Mouse (Mus musculus) fat pad, adult 2 months (tissue): ENCODE results near the gene Topbp1.

Experiments used
- DNase-seq: peaks from one replicate; pipeline ENCODE4 v3.0.0-alpha.2; 2011; ENCODE audit warnings: low read depth, low spot score; ENCODE audit errors: extremely low read depth

The Topbp1 gene

DNA sequence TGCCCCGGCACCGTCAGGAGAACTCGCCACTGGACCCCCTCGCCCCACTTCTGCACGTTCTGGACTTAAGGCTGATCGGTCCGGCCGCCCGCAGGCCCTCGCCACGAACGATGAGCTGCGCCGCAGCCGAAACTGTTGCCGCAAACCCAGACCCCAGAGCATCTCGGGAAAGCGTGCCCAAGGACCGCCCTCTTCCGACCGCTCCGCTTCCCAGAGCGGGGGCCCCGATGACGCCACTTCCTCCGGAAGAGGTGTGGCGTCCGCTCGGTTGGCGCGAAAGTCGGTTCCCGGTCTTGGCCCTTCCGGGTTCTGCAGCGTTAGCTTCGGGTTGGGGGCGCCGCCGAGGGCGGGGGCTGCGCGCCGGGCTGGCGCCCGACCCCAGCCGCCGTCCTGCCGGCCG, at the start of gene Topbp1, which contains the start of gene 1300017J02Rik:
Topbp1 (plus strand) TSS at position 289 of the 400 bp plus-strand sequence.
1300017J02Rik (minus strand) TSS at position 156 of the 400 bp plus-strand sequence.
- DNase-seq: no peak

- DNase-seq: no peak
These were observed 39.2 kb upstream of the Topbp1 start for GRCm38 (mm10) chr9:103265778-103266177.

- DNase-seq: no peak
These were observed 33.9 kb upstream of the Topbp1 start for GRCm38 (mm10) chr9:103271104-103271503.

DNA sequence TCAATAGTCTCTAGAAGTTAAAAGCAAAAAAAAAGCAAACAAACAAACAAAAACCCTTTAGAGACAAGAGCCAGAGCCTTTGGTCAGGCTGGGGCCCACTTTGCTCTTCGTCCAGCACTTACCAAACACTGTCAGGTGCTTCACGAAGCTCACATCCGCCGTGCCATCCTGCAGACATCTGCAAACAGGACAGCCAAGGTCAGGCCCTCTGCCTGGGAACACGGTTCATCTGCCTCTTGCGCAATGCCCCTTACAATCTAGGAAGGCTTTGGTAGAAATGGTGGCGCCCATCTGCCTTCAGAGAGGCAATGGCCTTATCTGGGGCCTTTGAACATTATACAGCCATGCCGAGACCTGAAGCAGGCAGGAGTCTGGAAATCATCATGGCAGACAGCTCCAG, 30.2 kb upstream of the Topbp1 start:
- DNase-seq: no peak

- no peak for DNase-seq
These were observed 29.3 kb upstream of the Topbp1 start for GRCm38 (mm10) chr9:103275676-103276075.

GRCm38 (mm10) chr9:103276876-103277275, 28.1 kb upstream of the Topbp1 start:
- DNase-seq: no peak

- DNase-seq: no peak
These were observed 18.6 kb upstream of the Topbp1 start for GRCm38 (mm10) chr9:103286396-103286795.

- no peak for DNase-seq
These were observed 18.1 kb upstream of the Topbp1 start for GRCm38 (mm10) chr9:103286901-103287422.

- no peak for DNase-seq
These were observed 17.1 kb upstream of the Topbp1 start for GRCm38 (mm10) chr9:103287840-103288488.

GRCm38 (mm10) chr9:103288489-103289180, 16.4 kb upstream of the Topbp1 start:
- DNase-seq: no peak

DNA sequence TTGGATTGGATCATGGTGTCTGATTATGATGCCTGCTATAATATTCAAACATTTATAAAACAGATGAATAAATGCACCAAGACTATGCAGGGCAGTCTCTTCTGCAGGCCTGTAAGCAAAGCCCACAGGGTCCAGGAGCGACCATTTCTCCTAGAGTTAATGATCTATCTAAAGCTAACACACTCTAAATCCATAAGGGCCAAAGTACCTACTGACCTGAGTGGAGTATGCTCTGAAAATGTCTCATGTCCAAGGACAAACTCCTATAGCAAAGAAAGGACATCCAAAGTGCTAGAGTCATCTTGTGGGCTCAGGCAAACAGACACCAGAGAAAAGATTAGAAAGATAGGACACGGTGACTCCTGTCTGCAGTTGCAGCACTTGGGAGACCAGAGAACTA, 10.5 kb upstream of the Topbp1 start:
- DNase-seq: no peak

DNA sequence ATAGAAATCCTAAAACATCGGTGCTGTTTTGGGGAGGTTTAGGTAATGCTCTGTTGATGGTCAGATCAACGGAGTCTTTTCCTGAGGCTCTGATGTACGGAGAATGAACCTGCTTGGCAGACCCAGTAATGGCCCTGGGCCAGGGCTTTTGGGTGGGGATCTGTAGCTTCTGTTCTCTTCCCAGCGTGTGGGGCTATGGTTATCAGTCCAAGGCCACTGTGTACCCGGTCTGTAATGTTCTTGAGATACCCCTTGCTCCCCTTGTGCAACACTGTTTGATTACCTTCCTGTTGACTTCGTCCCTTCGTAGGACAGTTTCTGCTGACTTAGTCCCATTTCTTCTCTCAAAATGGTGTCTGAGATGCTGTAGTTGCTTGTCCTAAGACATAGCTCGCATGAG, 3.9 kb upstream of the Topbp1 start:
- DNase-seq: no peak

GRCm38 (mm10) chr9:103302239-103302638, 2.8 kb upstream of the Topbp1 start:
- no peak for DNase-seq

- no peak for DNase-seq
These were observed 2.3 kb upstream of the Topbp1 start for GRCm38 (mm10) chr9:103302666-103303065.

DNA sequence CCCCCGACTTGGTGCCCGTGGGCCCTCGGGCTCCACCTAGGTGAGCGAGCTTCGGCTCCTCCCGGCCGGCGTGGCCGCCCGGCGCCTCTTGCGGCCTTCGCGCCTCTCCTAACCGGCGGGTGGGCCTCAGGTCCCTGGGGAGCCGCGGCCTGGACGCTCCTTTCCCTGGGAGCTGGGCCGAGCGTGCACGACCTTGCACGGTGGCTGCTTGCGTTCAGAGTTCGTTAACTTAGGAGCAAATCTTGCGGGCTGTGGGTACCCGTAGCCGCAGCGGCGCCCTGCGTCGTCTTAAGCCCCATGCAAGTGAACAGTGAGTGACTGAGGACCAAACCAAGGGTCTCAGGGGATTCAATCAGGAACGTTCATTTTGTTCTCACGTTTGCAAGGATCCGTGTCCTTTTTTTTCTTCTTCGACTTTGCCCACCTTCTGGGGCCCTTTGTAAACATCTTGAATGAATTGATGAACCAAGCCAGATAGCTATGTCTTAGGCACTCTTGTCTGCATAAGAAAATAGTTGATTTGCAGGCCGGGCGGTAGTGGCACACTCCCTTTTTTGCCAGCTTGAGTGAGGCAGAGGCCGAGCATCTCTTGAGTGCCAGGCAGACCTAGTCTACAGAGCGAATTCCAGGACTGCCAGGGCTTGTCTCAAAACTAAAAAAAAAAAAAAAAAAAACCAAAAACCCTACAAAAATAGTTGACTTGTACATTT, 472 bp downstream of the Topbp1 start:
- DNase-seq: no peak

DNA sequence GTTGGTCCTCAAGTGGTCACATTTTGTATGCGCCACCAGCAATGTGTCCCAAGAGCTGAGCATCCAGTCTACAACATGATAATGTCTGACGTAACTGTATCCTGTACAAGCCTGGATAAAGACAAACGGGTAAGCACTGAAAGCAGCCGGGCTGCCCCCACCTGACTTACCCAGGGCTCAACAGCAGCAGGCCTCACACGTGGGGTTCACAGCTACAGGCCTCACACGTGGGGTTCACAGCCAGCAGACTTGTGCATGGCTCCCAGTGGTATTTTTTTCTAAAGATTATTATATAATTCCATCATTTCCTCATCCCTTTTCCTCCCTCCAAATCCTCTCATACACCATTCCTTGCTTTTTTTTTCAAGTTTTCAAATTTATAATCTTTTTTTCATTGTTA, 4.8 kb downstream of the Topbp1 start:
- no peak for DNase-seq

GRCm38 (mm10) chr9:103324678-103325077, 19.7 kb downstream of the Topbp1 start:
- no peak for DNase-seq

DNA sequence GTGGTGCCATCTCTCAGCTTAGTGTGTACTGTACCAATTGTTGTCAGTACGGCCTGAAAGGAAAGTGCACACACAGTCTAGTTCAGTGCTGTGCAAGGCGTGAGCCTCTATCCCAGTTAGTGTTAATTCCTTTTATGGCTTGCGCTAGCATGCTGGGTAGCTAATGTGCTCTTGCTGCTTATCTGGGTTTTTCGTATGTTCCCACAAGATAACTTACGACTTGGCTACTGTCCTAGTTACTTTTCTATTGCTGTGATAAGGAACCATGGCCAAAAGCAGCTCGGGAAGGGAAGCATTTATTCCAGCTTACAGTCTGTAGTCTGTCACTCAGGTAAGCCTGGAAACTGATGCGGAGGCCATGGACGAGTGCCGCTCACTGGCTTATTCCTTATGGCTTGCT, 21.4 kb downstream of the Topbp1 start:
- no peak for DNase-seq

DNA sequence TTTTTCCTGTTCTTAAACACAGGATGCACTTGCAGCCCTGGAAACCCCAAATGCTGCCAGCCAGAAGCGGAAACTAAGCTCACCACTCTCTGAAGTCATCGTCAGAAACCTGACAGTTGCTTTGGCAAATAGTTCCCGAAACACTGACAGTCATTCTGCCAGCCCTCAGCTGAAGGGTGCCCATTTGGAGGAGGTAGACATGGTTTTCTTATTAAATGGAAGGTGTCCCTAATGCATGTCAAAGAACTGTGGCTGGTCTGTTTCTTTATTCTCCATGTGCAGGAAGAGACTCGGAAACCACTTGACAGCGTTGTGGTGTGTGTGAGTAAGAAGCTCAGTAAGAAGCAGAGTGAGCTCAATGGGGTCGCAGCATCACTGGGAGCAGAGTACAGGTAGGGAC, 27.6 kb downstream of the Topbp1 start:
- DNase-seq: no peak

DNA sequence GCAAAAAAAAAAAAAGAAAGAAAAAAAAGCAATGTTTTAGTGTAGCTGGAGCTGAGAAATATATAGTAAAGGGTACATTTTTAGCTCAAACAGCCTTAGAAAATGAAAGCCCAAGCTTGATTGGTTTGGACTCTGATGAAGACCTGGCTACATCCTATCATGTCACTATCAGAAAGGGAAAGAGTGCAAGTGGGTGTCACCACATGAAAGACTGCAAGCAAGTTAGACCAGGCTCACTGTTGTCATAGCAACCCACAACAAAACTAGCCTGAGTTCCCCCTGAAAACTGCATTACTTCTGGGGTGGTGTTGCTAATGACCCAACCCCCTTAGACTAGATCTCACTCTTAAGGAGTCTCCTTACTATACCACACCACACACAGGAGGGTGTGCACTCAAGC, 31.9 kb downstream of the Topbp1 start:
- no peak for DNase-seq

DNA sequence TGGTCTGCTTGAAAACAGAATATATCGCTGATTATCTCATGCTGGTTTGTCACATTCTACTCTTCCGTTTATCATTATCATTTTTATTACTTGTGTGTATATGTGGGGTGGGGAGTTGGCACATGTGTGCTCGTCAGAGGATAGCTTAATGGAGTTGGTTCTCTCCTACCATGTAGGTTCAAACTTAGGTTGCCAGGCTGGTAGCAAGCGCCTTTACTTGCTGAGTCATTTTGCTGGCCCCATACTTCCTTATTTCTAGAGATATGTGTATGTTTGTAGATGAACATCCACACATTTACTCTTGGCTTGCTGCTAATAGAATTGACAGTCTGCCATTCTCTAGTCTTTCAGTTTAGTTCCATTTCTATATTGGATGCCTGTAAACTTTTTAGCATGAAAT, 42.0 kb downstream of the Topbp1 start:
- no peak for DNase-seq

DNA sequence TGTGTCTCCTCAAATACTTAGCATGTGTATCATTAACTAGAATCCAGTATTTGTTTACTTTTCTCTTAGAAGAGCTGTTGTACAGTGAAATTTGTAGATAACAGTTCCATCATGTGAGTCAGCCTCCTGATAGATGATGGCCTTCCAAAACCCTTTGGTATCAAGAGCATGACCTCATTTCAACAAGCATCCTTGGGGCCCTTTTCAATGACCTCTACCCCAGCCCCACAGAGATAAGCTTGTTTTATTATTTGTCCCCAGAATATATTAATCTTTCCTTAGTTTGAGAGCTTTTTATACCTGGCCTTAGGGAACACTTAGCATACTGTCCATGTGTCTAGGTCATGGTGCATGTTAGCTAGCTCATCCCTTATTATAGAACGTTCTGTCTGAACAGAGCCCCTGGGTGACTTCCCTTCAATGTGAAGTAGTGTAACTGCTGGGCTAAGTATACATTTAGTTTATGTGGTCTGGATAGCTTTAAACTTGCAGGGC, 43.0 kb downstream of the Topbp1 start:
- DNase-seq: no peak
